Mouse (Mus musculus) adipocyte (in vitro differentiated cells): ENCODE data around the gene Sh2b3.

Source experiments
- DNase-seq: peaks from one replicate; pipeline ENCODE4 v3.0.0-alpha.2; 2016; ENCODE audit warnings: low spot score

Gene Sh2b3

GRCm38 (mm10) chr5:121822786-121823505 lies 14.5 kb downstream of the Sh2b3 start:
- DNase-seq, result peak; percentile 32

GRCm38 (mm10) chr5:121821552-121821951 lies 15.9 kb downstream of the Sh2b3 start:
- no peak for DNase-seq

GRCm38 (mm10) chr5:121821116-121821515 lies 16.3 kb downstream of the Sh2b3 start:
- no peak for DNase-seq

- DNase-seq, result no peak
These were observed 16.8 kb downstream of the Sh2b3 start for GRCm38 (mm10) chr5:121820657-121821056.

GRCm38 (mm10) chr5:121820161-121820560 lies 17.3 kb downstream of the Sh2b3 start:
- DNase-seq, result no peak

- DNase-seq, result no peak
These were observed 17.9 kb downstream of the Sh2b3 start for GRCm38 (mm10) chr5:121819559-121819958.

GRCm38 (mm10) chr5:121818862-121819261 lies 18.6 kb downstream of the Sh2b3 start:
- DNase-seq, result no peak

GRCm38 (mm10) chr5:121818401-121818800 lies 19.0 kb downstream of the Sh2b3 start:
- DNase-seq, result no peak

GRCm38 (mm10) chr5:121817551-121817950 lies 19.9 kb downstream of the Sh2b3 start:
- no peak for DNase-seq

GRCm38 (mm10) chr5:121816611-121817010 lies 20.8 kb downstream of the Sh2b3 start:
- no peak for DNase-seq

GRCm38 (mm10) chr5:121815867-121816380 lies 21.5 kb downstream of the Sh2b3 start:
- DNase-seq, result no peak

- peak; percentile 74 for DNase-seq
These were observed 22.4 kb downstream of the Sh2b3 start for GRCm38 (mm10) chr5:121815067-121815466.

- DNase-seq, result no peak
These were observed 23.7 kb downstream of the Sh2b3 start for GRCm38 (mm10) chr5:121813744-121814143.

GRCm38 (mm10) chr5:121812526-121813243 lies 24.8 kb downstream of the Sh2b3 start:
- DNase-seq, result no peak

- no peak for DNase-seq
These were observed 25.9 kb downstream of the Sh2b3 start for GRCm38 (mm10) chr5:121811485-121811931.

GRCm38 (mm10) chr5:121810331-121811151 lies 26.9 kb downstream of the Sh2b3 start:
- DNase-seq, result no peak

GRCm38 (mm10) chr5:121809667-121810224 lies 27.7 kb downstream of the Sh2b3 start:
- DNase-seq, result no peak

- DNase-seq, result no peak
These were observed 29.2 kb downstream of the Sh2b3 start for GRCm38 (mm10) chr5:121808202-121808601.

GRCm38 (mm10) chr5:121807186-121807585 lies 30.3 kb downstream of the Sh2b3 start:
- DNase-seq, result no peak

GRCm38 (mm10) chr5:121798447-121798846 lies 39.0 kb downstream of the Sh2b3 start:
- no peak for DNase-seq

- DNase-seq, result no peak
These were observed 41.6 kb downstream of the Sh2b3 start for GRCm38 (mm10) chr5:121795800-121796199.

- no peak for DNase-seq
These were observed 46.4 kb downstream of the Sh2b3 start for GRCm38 (mm10) chr5:121791026-121791425.
